Mouse (Mus musculus) left cerebral cortex, adult 8-10 months (tissue): ENCODE results near the gene Csnk2a2. TPM values are rescaled to one million over a fixed set of nuclear protein-coding genes. Genes with fewer than 3 reads are reported as not detected.

Experiments
- DNase-seq, 2 experiments: peaks; one replicate each; pipeline ENCODE4 v3.0.0; 2022; ENCODE audit warnings: low spot score in 2 of 2
- total RNA-seq, 4 experiments: library from RNA; stranded (reverse); gene quantifications; 2 replicates each; pipeline ENCODE4 v1.2.4; 2022

Gene Csnk2a2
- total RNA-seq, 4 experiments from 2014 or later: 71.1 to 85.2 (median 78.2) TPM

DNA sequence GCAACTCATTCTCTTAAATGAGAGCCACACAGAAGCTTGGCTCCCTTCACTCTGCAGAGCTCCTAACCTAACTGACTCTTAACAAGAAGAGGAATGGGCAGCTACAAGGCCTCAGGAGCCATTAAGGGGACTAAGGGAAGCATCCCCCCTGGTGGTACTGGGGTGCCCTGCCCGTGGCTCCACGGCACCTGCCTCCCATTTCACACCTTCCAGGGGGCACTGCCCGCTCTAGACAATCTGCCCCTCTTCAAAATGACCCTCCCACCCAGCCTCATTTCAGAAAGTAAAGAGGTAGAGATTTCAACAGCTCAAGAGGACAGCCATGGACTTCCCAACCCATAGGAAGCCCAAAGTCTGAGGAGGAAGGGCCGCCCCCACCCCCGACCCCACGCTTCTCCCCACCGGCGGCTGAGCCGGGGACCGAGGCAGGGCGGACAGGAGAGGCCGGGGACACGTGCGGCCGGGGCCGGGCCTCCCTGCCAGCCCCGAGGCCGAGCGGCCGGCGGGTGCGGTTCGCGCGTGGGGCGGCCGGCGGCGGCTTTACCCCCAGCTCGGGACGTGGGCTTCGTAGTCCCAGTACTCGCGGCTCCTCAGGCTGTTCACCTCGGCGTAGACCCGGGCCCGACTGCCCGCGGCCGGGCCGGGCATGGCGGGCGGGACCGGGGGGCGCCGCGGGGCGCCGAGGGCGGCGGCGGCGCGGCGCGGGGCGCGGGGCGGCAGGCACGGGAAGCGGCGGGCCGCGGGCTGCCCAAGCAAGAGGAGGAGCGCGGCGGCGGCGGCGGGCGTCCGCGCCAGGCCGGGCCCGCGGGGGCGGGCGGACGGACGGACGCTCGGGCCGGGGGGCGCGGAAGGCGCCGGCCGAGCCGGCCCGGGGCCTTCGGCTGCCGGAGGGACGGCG, 1.8 kb downstream of the Csnk2a2 start:
- no peak for DNase-seq

DNA sequence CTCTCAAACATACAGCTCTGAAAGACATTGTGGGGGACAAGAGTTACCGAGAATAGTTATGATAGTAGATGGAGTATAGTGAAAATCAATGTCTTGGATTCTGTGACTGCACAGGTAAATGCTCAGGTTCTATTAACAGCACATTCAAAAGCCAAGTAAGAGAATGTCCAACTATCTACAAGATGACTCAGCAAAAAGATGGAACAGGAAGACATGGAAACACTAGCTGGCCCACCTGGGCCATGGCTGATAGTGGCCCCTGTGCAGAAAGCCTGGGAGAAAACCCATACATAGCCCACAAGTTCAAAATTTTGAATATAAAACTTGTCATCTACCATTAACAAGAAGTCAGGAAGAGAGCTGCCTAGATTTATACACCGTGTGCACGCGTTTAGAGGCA, 19.8 kb downstream of the Csnk2a2 start:
- no peak for DNase-seq

DNA sequence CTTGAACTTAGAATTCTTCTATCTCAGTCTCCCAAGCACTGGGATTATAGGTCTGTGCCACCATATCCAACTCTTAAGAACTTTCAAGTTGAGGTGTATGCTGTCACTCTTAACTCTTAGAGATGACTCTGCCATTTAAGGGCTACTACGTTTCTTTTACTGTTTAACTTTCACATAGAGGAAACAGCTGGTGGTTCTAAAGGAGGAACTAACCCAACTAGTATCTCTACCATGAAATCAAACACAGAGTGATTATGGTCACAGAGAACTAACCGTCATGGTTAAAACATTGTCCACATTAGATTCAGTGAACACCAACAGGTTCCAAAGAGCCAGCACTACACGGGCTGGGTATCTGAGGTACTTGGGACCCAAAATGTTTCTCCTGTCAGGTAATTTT, 20.8 kb downstream of the Csnk2a2 start:
- no peak for DNase-seq

DNA sequence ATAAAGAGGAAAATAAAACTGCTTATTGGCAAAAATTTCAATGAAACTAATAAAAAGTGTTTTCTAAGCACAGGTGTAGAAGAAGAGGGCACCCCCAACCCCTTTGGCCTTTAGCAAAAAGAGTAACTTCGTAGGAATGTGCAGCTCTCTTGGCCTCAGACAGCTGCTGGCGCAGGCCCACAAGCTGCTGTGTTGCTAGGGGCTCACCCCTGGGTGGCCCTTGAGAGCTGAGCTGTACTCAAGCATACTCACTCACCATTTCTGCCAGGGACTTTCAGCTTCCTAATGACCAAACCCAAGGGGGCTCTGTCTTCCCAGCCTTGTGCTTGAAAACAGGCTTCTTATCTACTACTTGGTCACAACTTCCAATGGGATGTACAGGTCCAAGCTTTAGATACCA, 23.3 kb downstream of the Csnk2a2 start:
- DNase-seq: no peak

DNA sequence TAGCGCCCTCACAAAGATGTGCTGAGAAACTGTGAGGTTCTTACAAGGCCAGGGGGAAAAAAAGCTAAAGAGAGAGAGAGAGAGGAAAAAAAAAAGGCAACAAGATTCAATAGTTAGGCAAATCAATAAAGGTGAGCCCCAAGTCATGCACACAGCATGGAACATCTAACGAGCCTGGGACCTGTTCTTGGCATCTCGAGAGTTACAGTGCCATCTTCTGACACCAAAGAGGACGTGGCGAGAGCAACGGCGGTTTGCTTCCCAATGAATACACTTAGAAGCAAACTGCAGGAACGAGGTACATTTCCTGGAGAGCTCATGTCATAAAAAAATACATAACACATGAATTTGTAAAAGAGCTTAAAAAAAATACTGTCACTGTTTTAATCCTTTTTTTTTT, 37.3 kb downstream of the Csnk2a2 start:
- no peak for DNase-seq

DNA sequence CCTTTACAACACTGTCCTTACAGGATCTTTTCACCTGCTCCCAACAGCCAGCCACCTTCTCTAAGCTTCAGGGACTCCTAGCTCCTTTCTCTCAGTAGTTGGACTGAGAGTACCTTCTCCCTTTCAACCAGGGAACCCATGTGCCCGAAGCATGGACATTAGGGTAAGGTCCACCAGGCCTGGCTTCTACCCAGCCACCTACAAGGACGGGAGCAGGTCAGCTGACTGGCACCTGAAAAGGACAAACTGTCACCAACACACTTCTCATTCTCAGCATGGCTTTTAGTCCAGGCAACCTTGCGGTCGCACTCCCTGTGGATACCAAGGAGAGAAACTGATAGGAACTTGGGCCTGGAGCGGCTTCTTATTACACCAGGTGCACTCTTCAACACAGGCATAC, 39.6 kb downstream of the Csnk2a2 start:
- DNase-seq: no peak

DNA sequence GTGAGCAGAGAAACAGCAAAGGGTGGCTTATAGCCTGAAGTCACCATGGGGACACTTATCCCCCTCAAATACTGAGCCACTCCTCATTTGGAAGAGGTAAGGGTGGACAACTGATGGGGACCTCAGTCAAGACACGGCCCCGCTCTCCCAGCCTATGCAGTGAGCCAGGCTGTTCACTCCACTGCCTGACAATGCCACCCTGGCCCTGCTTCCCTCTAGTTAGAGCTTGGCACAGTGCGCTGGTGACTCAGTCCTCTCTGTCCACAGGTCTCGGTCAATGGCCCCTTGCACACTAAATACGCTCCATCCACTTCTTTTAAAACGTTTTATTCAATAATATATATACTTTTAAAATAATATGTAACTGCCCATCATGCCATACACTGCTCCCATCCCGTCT, 42.2 kb downstream of the Csnk2a2 start:
- DNase-seq: no peak

DNA sequence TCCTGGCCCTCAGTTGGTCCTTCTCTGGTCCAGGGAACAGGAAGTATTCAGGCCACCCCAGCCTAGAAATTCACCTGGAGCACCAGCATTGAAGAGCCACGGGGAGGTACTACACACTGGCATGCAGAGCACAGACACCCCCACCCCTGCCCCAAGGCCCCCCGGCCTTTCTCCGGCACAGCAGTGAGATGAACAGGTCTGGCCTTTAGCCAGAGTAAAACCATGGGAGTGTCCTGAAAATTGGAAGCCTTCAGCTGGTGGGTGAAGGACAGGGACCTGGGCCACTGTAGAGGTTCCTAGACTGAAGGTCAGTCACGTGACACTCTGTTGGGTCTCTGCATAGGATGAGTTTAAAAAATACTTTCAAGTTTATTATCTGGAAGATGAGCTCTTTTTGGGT, 44.8 kb downstream of the Csnk2a2 start:
- DNase-seq: no peak

DNA sequence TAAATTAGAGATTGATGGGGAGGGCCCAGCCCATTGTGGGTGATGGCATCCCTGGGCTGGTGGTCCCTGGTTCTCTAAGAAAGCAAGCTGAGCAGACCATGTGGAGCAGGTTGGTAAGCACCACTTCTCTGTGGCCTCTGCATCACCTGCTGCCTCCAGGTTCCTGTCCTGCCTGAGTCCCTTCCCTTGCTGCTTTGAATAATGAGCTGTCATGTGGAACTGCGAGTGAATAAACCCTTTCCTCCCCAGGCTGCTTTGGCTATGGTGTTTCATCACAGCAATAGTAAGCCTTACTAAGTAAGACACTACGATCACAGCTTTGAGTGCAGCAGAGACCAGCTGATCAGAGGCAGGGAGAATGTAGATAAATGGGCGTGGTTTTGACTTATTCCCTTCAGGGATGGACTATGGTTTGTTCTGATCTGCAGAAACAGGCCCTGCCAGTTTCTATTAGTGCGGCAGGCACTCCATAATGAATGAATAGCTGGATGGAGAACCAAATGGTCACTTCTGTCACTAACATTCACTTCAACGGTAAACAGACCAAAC, 48.3 kb downstream of the Csnk2a2 start:
- no peak for DNase-seq

DNA sequence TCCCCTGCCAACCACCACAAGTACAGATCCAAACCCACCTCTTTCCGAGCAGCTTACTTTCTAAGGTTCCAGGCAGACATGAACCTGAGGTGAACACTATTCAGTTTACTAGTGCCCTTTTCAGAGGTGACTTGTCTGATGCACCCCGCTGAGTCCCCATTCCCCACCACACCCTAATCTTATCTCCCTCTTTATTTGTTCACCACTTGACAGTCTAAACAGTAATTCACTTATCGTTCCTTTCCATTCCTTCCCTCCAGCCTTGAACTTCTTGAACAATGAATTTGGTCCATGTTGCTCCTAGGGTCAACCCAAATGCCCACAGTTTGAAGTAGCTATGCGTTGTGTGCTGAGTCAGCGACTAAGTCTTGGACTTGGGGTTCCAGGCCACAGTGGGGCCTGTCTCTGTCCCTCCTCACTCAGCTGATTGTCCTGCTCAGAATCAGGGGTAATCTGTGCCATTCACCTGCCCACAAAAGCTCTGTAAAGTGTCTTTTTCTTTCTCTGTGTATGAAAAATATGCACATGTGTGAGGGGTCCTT, 49.6 kb downstream of the Csnk2a2 start:
- no peak for DNase-seq

DNA sequence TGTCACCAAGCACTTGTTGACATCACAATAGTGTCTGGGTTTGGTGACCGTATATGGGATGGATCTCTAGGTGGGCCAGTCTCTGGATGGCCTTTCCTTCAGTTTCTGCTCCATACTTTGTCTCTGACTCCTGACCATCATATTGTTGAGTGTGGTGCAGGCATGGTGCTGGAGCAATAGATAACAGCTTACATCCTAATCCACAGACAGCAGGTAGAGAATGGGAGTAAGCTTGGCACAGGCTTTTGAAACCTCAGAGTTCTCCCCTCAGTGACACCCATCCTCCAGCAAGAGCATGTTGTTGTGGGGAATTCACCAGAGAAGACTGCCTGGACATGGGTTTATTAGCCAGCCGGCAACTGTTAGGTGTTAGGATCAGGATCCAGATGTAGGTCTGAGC, 50.4 kb downstream of the Csnk2a2 start:
- no peak for DNase-seq

DNA sequence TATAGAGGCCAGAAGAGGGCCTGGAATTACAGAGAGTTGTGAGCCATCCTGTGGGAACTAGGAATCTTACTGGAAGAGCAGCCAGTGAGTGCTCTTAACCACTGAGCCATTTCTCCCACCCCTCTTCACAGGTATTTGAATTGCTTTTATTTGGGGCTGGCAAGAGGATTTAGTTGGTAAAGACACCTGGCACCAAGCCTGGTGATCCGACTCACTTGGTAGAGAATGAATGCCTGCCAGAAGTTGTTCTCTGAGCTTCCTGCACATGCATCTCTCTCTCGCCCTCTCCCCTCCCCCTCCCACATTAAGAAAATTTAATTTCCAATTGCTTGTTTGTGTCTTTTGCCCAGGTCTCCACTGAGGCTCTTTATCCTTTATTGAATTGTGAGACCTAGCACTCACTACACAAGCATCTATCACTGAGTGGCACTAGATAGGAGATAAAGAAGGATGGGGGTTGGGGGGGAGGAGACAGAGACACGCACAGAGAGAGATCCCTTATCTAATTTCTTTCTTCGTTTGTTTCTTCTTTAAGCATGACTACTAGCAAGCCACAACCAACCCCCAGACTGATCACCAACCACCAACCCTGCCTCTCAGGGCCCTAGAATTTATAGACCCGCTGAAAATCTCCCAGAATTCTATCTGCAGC, 52.4 kb downstream of the Csnk2a2 start:
- DNase-seq: no peak

DNA sequence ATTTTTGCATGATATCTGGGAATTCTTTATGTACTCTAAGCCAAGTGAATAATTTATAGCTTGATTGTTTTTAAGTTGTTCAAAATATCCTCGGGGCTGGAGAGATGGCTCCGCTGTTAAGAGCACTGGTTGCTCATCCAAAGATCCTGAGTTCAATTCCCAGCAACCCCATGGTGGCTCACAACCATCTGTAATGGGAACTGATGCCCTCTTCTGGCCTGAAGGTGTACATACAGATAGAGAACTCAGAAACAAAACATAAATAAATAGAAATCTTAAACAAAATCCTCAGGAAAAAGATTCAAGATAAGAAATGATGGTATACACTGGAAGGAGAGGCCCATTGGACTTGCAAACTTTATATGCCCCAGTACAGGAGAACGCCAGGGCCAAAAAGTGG, 53.9 kb downstream of the Csnk2a2 start:
- no peak for DNase-seq

DNA sequence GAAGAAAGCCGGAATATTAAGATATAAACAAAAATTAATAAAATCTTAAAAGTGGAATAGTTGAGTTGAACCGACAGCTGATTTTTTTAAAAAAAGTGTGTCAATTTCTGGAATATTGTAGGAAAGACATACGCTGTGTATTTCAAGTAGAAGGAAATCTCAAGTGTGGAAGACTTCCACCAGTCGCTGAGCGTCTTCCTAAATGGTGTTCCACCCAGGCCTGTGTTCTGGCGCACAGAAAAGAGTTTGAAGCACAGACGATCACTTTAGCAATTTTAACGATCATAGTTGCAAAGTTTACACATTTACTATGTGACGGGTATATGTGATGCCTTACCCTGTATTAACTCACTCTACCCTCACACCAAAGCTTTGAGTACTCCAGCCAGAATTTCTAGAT, 54.4 kb downstream of the Csnk2a2 start:
- no peak for DNase-seq

DNA sequence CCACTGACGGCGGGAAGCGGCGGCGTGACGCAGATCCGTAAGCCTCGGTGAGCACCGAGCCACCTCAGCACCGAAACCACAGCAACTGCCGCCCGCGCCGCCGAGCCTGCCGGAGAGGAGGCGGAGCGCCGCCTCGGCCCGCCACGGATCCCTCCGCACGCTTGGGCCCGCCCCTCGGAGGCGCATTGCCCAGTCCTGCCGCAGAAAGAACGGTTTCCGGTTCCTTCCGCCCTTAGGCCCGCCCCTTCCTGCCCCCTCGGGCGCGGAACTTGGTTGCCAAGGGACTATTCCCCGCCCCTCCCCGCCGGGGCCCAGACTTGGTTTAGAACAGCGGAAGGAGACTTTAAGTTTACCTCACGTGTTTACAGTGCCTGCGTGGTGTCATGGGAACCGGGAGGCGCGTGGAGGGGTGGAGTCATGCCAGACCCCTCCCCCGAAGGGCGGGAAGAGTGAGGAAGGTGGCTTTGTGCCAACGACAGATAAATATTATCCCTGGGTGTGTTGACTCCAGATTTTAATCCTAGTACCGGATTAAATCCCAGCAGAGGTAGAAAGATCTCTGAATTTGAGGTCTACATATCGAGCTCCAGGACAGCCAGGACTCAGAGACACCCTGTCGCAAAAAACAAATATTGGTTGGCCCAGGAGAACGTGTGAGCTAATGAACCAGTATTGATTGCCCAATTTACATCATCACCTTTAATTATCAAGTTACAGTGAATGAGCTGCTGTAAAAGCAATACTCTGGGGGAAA, 55.0 kb downstream of the Csnk2a2 start, which contains the start of gene Cfap20:
Cfap20 (minus strand) TSS at position 184 of the 754 bp plus-strand sequence.
- peak; percentile 96 to 99 for DNase-seq

DNA sequence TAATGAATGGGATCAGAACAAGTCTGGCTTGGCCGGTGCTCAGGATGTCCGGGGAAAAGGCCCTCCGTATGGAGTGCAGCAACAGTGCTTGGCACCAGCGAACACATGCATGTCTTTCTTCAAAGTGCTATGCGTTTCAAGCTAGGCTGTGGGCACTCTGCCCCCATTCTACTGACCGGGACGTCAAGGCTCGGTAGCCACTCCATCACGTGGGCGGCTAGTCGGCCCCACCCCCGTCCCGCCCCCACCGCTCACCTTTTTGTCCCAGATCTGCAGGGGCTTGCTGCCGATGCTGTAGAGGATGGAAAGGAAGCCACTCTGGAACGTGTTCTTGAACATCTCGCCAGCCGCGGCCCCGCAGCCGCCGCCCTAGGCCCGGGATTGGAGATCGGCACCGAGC, 55.6 kb downstream of the Csnk2a2 start:
- peak; percentile 35 to 40 for DNase-seq

DNA sequence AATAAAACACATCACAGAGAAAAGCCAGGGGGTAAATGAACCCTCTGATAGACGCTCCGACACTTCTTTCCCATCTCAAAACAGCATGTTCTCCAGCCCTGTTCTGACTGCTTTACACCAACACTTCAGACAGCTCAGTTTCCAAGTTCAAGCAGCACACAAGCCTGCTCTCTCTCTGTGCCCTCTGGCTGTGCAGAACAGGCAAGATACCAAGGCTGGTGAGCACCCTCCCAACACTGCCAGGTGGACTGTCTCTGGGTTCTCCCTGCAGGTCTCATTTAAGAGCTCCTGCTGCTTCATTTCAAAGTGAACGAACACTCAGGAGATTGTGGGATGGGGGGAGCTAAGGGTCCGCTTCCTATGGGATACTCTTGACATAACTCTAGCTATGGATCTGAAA, 56.7 kb downstream of the Csnk2a2 start:
- no peak for DNase-seq

DNA sequence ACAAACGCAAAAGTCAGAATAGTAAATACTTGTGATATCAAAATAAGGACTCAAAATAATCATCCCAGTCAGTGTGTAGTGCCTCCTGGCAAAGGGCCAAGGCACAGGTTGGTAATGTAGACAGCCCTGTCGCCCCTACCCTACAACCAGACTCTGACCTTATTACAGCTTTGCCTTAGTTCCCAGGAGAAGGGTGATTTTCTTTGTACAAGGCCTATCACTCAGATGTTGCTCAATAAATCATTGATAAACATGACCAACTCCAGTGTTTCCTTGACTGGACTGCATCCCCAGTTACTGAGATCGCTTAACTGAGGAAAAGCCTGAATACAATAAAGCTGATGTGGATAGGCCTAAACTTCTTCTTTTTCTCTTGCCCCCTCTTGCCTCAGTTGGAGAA, 57.4 kb downstream of the Csnk2a2 start:
- no peak for DNase-seq

DNA sequence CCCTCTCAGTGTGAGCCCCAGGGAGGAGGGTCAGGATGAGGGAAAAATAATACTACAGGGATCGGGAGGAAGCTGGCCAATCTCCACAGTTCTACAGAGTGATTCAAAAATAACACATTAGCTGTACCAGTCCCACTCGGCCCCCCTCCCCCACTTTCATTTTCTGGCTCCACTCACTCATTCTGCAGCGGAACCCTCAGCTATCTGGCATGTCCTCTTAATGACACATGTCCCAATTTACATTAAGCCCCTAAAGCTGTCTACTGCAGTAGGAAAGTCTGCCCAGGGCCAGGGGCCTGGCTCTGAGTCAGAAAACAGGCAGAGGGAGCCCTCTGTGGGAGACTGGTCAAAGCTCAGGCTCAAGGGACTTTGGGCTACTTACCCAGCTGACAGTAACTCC, 59.9 kb downstream of the Csnk2a2 start:
- no peak for DNase-seq

DNA sequence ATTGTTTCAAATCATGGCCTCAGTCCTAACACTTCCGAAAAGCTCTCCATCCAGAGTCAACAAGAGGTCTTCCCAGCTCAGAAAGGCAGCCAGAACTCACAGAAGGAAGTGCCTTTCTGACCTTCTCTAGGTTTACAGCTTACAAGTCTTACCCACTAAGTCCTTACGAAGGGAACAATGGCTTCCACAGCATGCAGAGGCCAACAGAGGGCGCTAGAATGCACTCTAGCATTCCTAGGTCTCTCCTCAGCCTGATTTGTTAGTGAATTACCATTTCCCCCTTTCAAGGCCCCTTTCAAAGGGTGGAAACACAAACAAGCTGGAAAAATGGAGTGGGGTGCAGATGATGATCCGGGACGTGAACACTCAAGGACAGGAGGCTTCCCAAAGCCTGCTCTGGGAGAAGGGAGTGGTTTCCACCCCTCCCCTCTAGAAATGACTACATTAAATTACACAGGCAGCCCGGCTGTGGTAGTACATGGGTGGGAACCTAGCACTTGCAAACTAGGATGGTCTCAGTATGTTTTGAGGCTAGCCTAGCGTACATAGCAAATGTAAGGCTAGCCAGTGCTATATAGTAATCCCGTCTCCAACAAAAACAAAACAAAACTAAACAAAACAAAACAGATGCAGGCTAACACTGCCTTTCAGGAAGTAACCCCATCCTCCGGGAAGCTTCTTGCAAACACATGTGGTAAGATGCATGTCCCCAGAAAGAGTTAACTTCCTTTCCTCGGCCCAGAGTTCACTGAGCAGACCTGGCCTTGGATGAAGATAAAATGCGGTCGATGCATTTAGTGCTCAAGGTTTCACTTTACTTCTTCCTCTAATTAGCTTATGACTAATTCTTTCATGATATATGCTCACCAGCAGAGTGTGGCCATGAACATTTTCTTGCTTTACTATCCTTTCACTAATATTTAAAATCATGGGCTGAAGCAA, 62.0 kb downstream of the Csnk2a2 start:
- peak; percentile 30 to 36 for DNase-seq
